Mouse (Mus musculus) left cerebral cortex, postnatal 4 days (tissue): ENCODE data around the gene Pde1c. TPM values are rescaled to one million over a fixed set of nuclear protein-coding genes. Genes with fewer than 3 reads are reported as not detected.

Source experiments
- microRNA-seq: library from miRNA; unstranded; fragments of <30 nt; microRNA quantifications from one replicate; pipeline ENCODE4 v1.2.0, GENCODE M21; 2022
- total RNA-seq, 2 experiments: library from RNA; stranded (reverse); gene quantifications; 2 replicates each; pipeline ENCODE4 v1.2.3; 2021

The Pde1c gene
- total RNA-seq, 2 experiments from 2014 or later, result 7.6 to 8.4 TPM

Small RNAs within 50 kb of the gene (microRNA-seq; reads per million reads assigned to microRNA genes)
- not detected for gene Gm44413

Other genes with a start within 250 kb of the Pde1c start
- 10 to 100 TPM; 32.4 to 43.2 TPM for gene Lsm5, start 135.6 kb upstream of the Pde1c start, total RNA-seq
- 10 to 100 TPM; 44.5 to 46.3 TPM for gene Avl9, start 145.8 kb upstream of the Pde1c start, total RNA-seq
- gene Kbtbd2, start 228.7 kb upstream of the Pde1c start, total RNA-seq, result 10 to 100 TPM; 46.5 to 51.0 TPM